Mouse (Mus musculus): Measurements from ENCODE around the gene Rbfox1.

DNA sequence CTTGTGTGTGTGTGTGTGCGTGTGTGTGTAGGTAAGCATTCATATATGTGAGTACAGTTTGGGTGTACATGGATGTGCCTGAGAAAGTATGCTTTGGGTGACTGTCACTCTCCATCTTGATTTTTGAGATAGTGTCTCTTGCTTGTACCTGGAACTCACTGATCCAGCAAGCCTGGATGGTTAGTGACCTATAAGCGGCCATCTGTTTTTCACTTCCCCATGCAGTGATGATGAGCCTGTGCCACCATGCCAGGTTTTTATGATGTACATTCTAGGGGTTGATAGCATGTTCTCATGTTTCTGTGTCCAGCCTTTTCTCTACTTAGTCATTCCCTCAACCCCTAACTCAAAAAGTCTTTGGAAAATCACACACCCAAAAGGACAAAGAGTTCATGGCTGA, 976.5 kb downstream of the Rbfox1 start:
- TF ChIP-seq CTCF (IDR thresholded peaks at IDR 0.05; ENCODE audit: control insufficient read depth, insufficient read depth, low read length) (no peak), POLR2A (IDR thresholded peaks at IDR 0.05; ENCODE audit: borderline replicate concordance, control insufficient read depth, low read depth, low read length) (no peak)

All from bone marrow, adult 2 months (tissue).